Mouse (Mus musculus): ENCODE data around the gene Zc3h12d. TPM values are rescaled to one million over a fixed set of nuclear protein-coding genes. Genes with fewer than 3 reads are reported as not detected.

Zc3h12d gene
- polyA plus RNA-seq, 1 experiment from 2014 or later: 1.2 TPM

DNA sequence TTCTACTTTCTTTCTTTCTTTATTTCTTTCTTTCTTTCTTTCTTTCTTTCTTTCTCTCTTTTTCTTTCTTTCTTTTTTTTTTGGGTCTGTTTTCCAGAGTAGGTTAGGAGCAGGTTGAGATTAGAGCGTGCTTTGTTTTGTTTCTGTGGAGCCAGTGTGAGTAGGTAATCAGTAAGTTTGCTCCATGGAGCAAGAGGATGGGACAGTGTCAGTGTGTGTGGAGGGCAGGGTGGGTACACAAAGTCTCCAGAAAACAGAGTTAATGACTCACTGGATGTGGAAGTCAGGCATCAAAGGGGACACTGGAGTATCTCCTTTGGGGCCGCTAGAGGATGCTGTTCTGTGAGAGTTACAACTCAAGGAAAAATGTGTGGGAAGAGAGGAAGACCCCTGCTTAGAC lies 4.6 kb downstream of the Zc3h12d start:
- WGBS (ENCODE audit: insufficient replicate concordance): 47% methylated on average over 2 of the region's 2 CpGs
- no peak overlapping the region for H3K4me2 ChIP-seq (ENCODE audit: low read depth, low read length)
- no peak overlapping the region for H3K9ac ChIP-seq (ENCODE audit: low read depth, low read length)
- no peaks in the 10 kb centered on the region for H3K9me3 ChIP-seq (replicated peaks; ENCODE audit: control insufficient read depth, low read length)
- no peaks in the 10 kb centered on the region for H3K27me3 ChIP-seq (ENCODE audit: control insufficient read depth, insufficient read depth, low read depth, low read length)
- no peak overlapping the region for H3K4me3 ChIP-seq (ENCODE audit: low read depth, low read length)
- no peaks in the 10 kb centered on the region for H3K36me3 ChIP-seq (ENCODE audit: control insufficient read depth, insufficient read depth)
- peaks cover 6% of the 10 kb centered on the region for H3K4me1 ChIP-seq (ENCODE audit: control insufficient read depth, low read depth, low read length)
- peak; percentile 53; the same call in 1 of the 2 replicates for ATAC-seq (ENCODE audit: low read depth)
- no peak overlapping the region for H3K27ac ChIP-seq (ENCODE audit: low read length)

DNA sequence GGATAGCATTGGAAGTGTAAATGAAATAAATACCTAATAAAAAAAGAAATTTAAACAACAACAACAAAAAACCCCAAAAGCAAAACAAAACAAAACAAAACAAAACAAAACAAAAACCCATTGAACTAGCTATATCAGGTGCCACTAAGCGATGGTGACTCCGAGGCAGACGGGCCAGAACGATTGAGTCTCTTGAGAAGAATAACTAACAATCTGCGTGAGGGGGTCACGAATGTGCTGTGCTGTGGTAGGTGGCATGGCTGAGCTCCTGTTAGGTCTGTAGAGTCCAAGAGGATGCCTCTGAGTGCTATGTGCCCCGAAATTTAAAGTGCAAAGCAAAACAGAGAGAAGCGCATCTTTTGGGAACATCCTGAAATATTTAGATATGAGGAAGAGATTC lies 5.2 kb downstream of the Zc3h12d start:
- WGBS (ENCODE audit: insufficient replicate concordance): 71% methylated on average over 8 of the region's 8 CpGs
- no peak for ATAC-seq (ENCODE audit: low read depth)
- Histone ChIP-seq H3K27ac (ENCODE audit: low read length) (no peak overlapping the region), H3K9ac (ENCODE audit: low read depth, low read length) (no peak overlapping the region), H3K27me3 (ENCODE audit: control insufficient read depth, insufficient read depth, low read depth, low read length) (no peaks in the 10 kb centered on the region), H3K9me3 (replicated peaks; ENCODE audit: control insufficient read depth, low read length) (no peaks in the 10 kb centered on the region), H3K4me2 (ENCODE audit: low read depth, low read length) (no peak overlapping the region), H3K4me3 (ENCODE audit: low read depth, low read length) (no peak overlapping the region), H3K36me3 (ENCODE audit: control insufficient read depth, insufficient read depth) (no peaks in the 10 kb centered on the region), H3K4me1 (ENCODE audit: control insufficient read depth, low read depth, low read length) (peaks cover 6% of the 10 kb centered on the region)

DNA sequence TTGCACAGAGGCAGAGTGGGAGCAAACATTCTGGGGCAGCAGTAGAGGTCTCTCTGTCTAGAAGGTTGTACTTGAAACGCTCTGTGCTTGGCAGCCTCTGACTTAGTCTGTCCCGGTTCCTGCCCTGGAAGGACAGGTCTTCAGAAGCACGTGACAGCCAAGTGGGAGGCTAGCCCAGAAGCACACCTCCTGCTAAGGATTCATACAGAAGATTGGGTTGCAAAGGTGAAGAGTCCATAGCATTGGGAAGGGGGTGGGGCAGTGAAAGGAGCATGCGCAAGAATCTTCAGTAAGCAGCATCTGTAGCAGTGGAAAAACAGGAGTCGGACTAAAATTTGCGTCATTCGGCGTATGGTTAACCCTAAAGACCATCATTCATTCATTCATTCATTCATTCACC lies 5.8 kb downstream of the Zc3h12d start:
- Histone ChIP-seq H3K4me1 (ENCODE audit: control insufficient read depth, low read depth, low read length) (peaks cover 3% of the 10 kb centered on the region), H3K27ac (ENCODE audit: low read length) (no peak overlapping the region), H3K9ac (ENCODE audit: low read depth, low read length) (no peak overlapping the region), H3K9me3 (replicated peaks; ENCODE audit: control insufficient read depth, low read length) (no peaks in the 10 kb centered on the region), H3K36me3 (ENCODE audit: control insufficient read depth, insufficient read depth) (no peaks in the 10 kb centered on the region), H3K4me2 (ENCODE audit: low read depth, low read length) (no peak overlapping the region), H3K4me3 (ENCODE audit: low read depth, low read length) (no peak overlapping the region), H3K27me3 (ENCODE audit: control insufficient read depth, insufficient read depth, low read depth, low read length) (no peaks in the 10 kb centered on the region)
- ATAC-seq (ENCODE audit: low read depth): no peak
- 84% methylated on average over 8 of the region's 8 CpGs for WGBS (ENCODE audit: insufficient replicate concordance)

DNA sequence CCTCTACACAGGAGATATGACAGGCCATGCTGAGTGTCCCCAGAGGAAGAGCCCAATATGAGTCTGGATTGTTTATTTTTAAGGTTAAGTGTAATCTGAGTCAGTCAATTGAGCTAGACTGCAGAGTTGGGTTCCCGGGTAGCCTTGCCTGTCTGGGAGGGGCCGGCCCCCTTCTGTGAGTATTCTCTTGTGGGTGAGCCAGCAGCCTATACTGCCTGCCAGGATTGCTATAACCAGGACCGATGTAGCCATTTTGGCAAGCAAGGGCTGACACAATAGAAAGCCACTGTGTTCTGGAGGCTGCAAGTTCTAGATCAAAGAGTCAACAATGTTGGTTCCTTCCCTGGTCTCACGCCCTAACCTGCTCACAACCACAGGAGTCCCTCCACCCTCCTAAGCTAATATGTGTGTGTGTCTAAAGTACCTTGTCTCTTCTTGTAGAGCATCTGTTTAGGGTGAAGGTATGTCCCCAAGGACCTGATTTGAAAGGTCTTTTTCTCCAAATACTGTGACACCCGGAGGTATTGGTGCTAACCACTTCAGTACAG lies 6.7 kb downstream of the Zc3h12d start:
- ATAC-seq (ENCODE audit: low read depth): no peak
- no peak overlapping the region for H3K4me2 ChIP-seq (ENCODE audit: low read depth, low read length)
- WGBS (ENCODE audit: insufficient replicate concordance): 63% methylated on average over 5 of the region's 5 CpGs
- H3K4me1 ChIP-seq (ENCODE audit: control insufficient read depth, low read depth, low read length): peaks cover 3% of the 10 kb centered on the region
- no peak overlapping the region for H3K27ac ChIP-seq (ENCODE audit: low read length)
- no peaks in the 10 kb centered on the region for H3K36me3 ChIP-seq (ENCODE audit: control insufficient read depth, insufficient read depth)
- H3K4me3 ChIP-seq (ENCODE audit: low read depth, low read length): no peak overlapping the region
- no peak overlapping the region for H3K9ac ChIP-seq (ENCODE audit: low read depth, low read length)
- H3K27me3 ChIP-seq (ENCODE audit: control insufficient read depth, insufficient read depth, low read depth, low read length): no peaks in the 10 kb centered on the region
- no peaks in the 10 kb centered on the region for H3K9me3 ChIP-seq (replicated peaks; ENCODE audit: control insufficient read depth, low read length)

DNA sequence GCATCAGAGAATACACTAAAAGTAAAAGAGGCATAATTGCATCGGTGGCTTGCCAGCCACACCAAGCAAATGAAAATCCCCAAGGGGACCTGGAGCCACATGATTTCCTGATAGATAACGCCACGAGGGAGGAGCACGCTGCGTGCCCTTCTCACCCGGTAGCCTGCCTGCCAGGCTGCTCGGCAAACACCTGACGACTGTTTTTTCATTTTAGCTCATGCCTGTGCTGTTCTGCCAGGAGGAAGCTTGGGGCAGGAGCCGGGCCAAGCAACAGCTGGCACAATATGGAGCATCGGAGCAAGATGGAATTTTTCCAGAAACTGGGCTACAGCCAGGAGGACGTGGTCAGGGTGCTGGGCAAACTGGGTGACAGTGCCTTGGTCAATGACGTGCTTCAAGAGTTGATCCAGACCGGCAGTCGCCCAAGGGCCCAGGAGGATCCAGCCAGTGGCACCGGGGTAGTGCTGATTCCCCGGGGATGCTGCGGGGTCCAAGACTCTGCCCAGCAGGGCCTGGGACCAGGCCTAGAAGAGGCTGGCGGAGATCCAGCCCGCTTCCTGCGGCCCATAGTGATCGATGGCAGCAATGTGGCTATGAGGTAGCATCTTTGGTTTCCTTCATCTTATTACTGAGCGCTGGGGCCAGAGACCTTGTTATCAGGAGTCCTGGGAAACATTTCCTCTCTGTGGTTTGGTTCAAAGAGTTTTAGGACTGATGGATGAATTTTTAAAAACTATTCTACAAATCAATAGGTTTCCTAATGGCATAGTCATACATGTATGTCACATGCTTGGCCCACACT lies 7.5 kb downstream of the Zc3h12d start:
- no peak for ATAC-seq (ENCODE audit: low read depth)
- Histone ChIP-seq H3K36me3 (ENCODE audit: control insufficient read depth, insufficient read depth) (no peaks in the 10 kb centered on the region), H3K27me3 (ENCODE audit: control insufficient read depth, insufficient read depth, low read depth, low read length) (no peaks in the 10 kb centered on the region), H3K9ac (ENCODE audit: low read depth, low read length) (no peak overlapping the region), H3K4me2 (ENCODE audit: low read depth, low read length) (no peak overlapping the region), H3K27ac (ENCODE audit: low read length) (no peak overlapping the region), H3K4me3 (ENCODE audit: low read depth, low read length) (no peak overlapping the region), H3K9me3 (replicated peaks; ENCODE audit: control insufficient read depth, low read length) (no peaks in the 10 kb centered on the region), H3K4me1 (ENCODE audit: control insufficient read depth, low read depth, low read length) (peaks cover 3% of the 10 kb centered on the region)
- WGBS (ENCODE audit: insufficient replicate concordance): 56% methylated on average over 22 of the region's 22 CpGs

DNA sequence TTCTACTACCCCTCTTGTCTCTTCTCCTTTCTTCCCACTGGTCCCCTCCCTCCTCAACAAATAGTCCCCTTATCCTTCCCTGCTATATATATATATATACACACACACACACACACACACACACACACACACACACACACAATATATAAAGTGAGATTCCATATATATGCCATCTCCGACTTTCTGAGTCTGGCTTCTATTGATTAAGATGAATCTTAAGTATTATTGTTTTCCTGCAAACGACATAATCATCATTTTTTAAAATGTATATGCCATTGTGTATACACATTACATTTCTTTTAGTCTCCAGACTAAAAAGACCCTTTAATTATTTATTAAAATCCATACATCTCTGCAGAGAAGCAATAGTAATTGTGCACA lies 8.1 kb downstream of the Zc3h12d start:
- Histone ChIP-seq H3K4me1 (ENCODE audit: control insufficient read depth, low read depth, low read length) (peaks cover 3% of the 10 kb centered on the region), H3K27me3 (ENCODE audit: control insufficient read depth, insufficient read depth, low read depth, low read length) (no peaks in the 10 kb centered on the region), H3K4me3 (ENCODE audit: low read depth, low read length) (no peak overlapping the region), H3K9me3 (replicated peaks; ENCODE audit: control insufficient read depth, low read length) (no peaks in the 10 kb centered on the region), H3K9ac (ENCODE audit: low read depth, low read length) (no peak overlapping the region), H3K4me2 (ENCODE audit: low read depth, low read length) (no peak overlapping the region), H3K27ac (ENCODE audit: low read length) (no peak overlapping the region), H3K36me3 (ENCODE audit: control insufficient read depth, insufficient read depth) (no peaks in the 10 kb centered on the region)
- WGBS (ENCODE audit: insufficient replicate concordance): 60% methylated on average over 2 of the region's 2 CpGs
- ATAC-seq (ENCODE audit: low read depth): no peak

DNA sequence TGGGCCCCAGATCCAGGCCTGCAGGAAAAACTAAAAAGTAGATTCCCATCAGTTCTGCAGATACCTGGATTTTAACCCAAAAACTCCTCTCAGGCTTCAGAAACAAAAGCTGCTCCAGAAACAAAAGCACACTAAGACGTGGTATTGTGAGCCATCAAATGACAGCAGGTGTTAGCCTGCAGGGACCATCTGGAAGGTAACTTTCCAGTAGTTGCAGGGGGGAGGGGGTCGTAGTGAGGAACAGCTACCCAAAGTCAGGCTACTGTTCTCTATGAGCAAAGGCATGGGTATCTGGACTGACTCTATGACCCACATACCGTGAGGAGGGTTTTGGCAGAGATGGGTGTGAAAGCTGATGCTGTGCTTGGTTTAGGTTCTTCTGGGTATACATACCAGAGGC lies 8.5 kb downstream of the Zc3h12d start:
- no peak for ATAC-seq (ENCODE audit: low read depth)
- Histone ChIP-seq H3K9ac (ENCODE audit: low read depth, low read length) (no peak overlapping the region), H3K4me1 (ENCODE audit: control insufficient read depth, low read depth, low read length) (peaks cover 3% of the 10 kb centered on the region), H3K4me3 (ENCODE audit: low read depth, low read length) (no peak overlapping the region), H3K9me3 (replicated peaks; ENCODE audit: control insufficient read depth, low read length) (no peaks in the 10 kb centered on the region), H3K27me3 (ENCODE audit: control insufficient read depth, insufficient read depth, low read depth, low read length) (no peaks in the 10 kb centered on the region), H3K4me2 (ENCODE audit: low read depth, low read length) (no peak overlapping the region), H3K36me3 (ENCODE audit: control insufficient read depth, insufficient read depth) (no peaks in the 10 kb centered on the region), H3K27ac (ENCODE audit: low read length) (no peak overlapping the region)
- WGBS (ENCODE audit: insufficient replicate concordance): 56% methylated on average over 3 of the region's 3 CpGs

DNA sequence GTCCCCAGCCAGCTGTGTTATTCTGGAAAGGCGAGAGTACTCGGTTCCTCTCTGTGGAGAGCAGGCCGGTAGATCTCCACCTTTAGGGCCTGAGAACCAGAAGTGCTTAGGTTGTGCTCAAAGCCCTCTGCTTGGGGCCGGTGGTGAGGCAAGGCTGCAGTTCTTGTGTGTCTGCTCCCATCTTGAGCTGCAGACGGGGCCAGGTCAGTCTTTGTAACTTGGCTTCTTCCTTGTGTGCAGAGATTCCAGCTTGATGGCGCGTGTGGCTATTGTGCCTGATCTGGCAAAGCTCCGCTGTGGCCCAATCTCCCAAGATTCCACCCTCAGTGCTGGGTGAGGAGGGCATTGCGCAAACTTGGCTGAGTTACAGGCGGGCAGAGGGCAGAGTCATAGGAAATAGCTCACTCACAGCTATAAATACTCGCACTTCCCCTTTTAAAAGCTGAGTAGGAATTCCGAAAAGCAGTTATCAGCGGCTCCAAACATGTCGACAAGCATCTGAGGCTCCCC lies 9.4 kb downstream of the Zc3h12d start:
- peak overlapping the region; percentile 60 for H3K27ac ChIP-seq (ENCODE audit: low read length)
- H3K36me3 ChIP-seq (ENCODE audit: control insufficient read depth, insufficient read depth): no peaks in the 10 kb centered on the region
- no peak overlapping the region for H3K4me3 ChIP-seq (ENCODE audit: low read depth, low read length)
- peaks cover 3% of the 10 kb centered on the region for H3K4me1 ChIP-seq (ENCODE audit: control insufficient read depth, low read depth, low read length)
- 10% methylated on average over 14 of the region's 14 CpGs for WGBS (ENCODE audit: insufficient replicate concordance)
- H3K27me3 ChIP-seq (ENCODE audit: control insufficient read depth, insufficient read depth, low read depth, low read length): no peaks in the 10 kb centered on the region
- peak; percentile 81 for ATAC-seq (ENCODE audit: low read depth)
- no peak overlapping the region for H3K9ac ChIP-seq (ENCODE audit: low read depth, low read length)
- no peaks in the 10 kb centered on the region for H3K9me3 ChIP-seq (replicated peaks; ENCODE audit: control insufficient read depth, low read length)
- H3K4me2 ChIP-seq (ENCODE audit: low read depth, low read length): peak overlapping the region; percentile 22; the same call in 1 of the 2 replicates

DNA sequence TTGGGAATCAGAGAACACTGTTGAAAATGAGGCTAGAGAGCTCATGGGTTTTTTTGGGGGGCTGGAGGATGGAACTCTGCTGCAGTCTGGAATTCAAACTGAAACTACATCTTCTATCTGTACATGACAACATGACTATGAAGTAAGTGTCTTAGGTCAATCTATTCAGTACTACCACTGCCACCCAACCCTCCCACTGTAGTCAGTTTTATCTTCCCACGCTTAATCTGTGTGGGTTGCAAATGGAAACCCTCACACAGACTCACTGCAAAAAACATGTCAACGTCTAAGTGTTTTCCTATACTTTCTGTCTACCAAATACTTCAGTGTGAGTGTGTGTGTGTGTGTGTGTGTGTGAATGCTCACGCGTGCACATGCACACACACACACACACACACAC lies 10.9 kb downstream of the Zc3h12d start:
- Histone ChIP-seq H3K4me3 (ENCODE audit: low read depth, low read length) (no peak overlapping the region), H3K4me2 (ENCODE audit: low read depth, low read length) (no peak overlapping the region), H3K27ac (ENCODE audit: low read length) (no peak overlapping the region), H3K27me3 (ENCODE audit: control insufficient read depth, insufficient read depth, low read depth, low read length) (no peaks in the 10 kb centered on the region), H3K36me3 (ENCODE audit: control insufficient read depth, insufficient read depth) (no peaks in the 10 kb centered on the region), H3K9ac (ENCODE audit: low read depth, low read length) (no peak overlapping the region), H3K9me3 (replicated peaks; ENCODE audit: control insufficient read depth, low read length) (no peaks in the 10 kb centered on the region), H3K4me1 (ENCODE audit: control insufficient read depth, low read depth, low read length) (peaks cover 3% of the 10 kb centered on the region)
- 63% methylated on average over 4 of the region's 4 CpGs for WGBS (ENCODE audit: insufficient replicate concordance)
- no peak for ATAC-seq (ENCODE audit: low read depth)
